Mouse (Mus musculus): ENCODE data around the gene Scn4a.

- TF ChIP-seq CTCF (IDR thresholded peaks at IDR 0.05; ENCODE audit: low read depth) (no peak), EP300 (optimal IDR thresholded peaks at IDR 0.05) (no peak)
Observed at GRCm38 (mm10) chr11:106273311-106273684, 79.8 kb downstream of the Scn4a start.
